Mouse (Mus musculus): ENCODE measurements around the gene Gpd1. TPM values are rescaled to one million over a fixed set of nuclear protein-coding genes. Genes with fewer than 3 reads are reported as not detected.
A peak's percentile ranks its signal among the peaks of the same experiment; 100 is the strongest.

The Gpd1 gene
- total and polyA plus RNA-seq, 2 experiments from 2014 or later: 1.2 to 2.8 TPM

- Histone ChIP-seq H3K4me2 (ENCODE audit: low read depth, low read length, poor library complexity, severe bottlenecking) (no peak overlapping the region), H3K4me3 (ENCODE audit: low read depth, low read length) (no peak overlapping the region), H3K27me3 (ENCODE audit: insufficient read depth, low read length) (no peaks in the 10 kb centered on the region), H3K4me1 (ENCODE audit: insufficient read depth, low read length) (peaks cover 3% of the 10 kb centered on the region), H3K36me3 (ENCODE audit: insufficient read depth, low read length) (peaks cover 14% of the 10 kb centered on the region; the same call in 1 of the 2 replicates), H3K9me3 (ENCODE audit: low read length) (no peaks in the 10 kb centered on the region), H3K27ac (ENCODE audit: low read depth, low read length) (no peak overlapping the region), H3K9ac (replicated peaks; ENCODE audit: low read length, poor library complexity, severe bottlenecking) (no peak overlapping the region)
- ATAC-seq (ENCODE audit: low FRiP score) (no peak), DNase-seq (ENCODE audit: low spot score) (no peak)
- WGBS: 80% methylated on average over 25 of the region's 25 CpGs
- no peak for TF ChIP-seq CTCF (IDR thresholded peaks at IDR 0.05)
These were observed 4.8 kb downstream of the Gpd1 start for GRCm38 (mm10) chr15:99721921-99722743.

- Histone ChIP-seq H3K9ac (replicated peaks; ENCODE audit: low read length, poor library complexity, severe bottlenecking) (no peak overlapping the region), H3K27ac (ENCODE audit: low read depth, low read length) (no peak overlapping the region), H3K36me3 (ENCODE audit: insufficient read depth, low read length) (peaks cover 14% of the 10 kb centered on the region; the same call in 1 of the 2 replicates), H3K9me3 (ENCODE audit: low read length) (no peaks in the 10 kb centered on the region), H3K4me1 (ENCODE audit: insufficient read depth, low read length) (peaks cover 3% of the 10 kb centered on the region), H3K27me3 (ENCODE audit: insufficient read depth, low read length) (no peaks in the 10 kb centered on the region), H3K4me2 (ENCODE audit: low read depth, low read length, poor library complexity, severe bottlenecking) (no peak overlapping the region), H3K4me3 (ENCODE audit: low read depth, low read length) (no peak overlapping the region)
- WGBS: 54% methylated on average over 10 of the region's 10 CpGs
- ATAC-seq (ENCODE audit: low FRiP score) (no peak), DNase-seq (ENCODE audit: low spot score) (no peak)
- TF ChIP-seq CTCF (IDR thresholded peaks at IDR 0.05): no peak
These were observed 5.8 kb downstream of the Gpd1 start for GRCm38 (mm10) chr15:99723120-99723514.

- peak; percentile 51 for DNase-seq (ENCODE audit: low spot score)
- WGBS: 21% methylated on average over 11 of the region's 11 CpGs
- H3K27ac ChIP-seq (ENCODE audit: low read depth, low read length): peak overlapping the region; percentile 62
- H3K9ac ChIP-seq (replicated peaks; ENCODE audit: low read length, poor library complexity, severe bottlenecking): no peak overlapping the region
- H3K36me3 ChIP-seq (ENCODE audit: insufficient read depth, low read length): peaks cover 14% of the 10 kb centered on the region; the same call in 1 of the 2 replicates
- H3K4me2 ChIP-seq (ENCODE audit: low read depth, low read length, poor library complexity, severe bottlenecking): peak overlapping the region; percentile 87
- ATAC-seq (ENCODE audit: low FRiP score): no peak
- H3K9me3 ChIP-seq (ENCODE audit: low read length): no peaks in the 10 kb centered on the region
- no peak overlapping the region for H3K4me3 ChIP-seq (ENCODE audit: low read depth, low read length)
- no peak for TF ChIP-seq CTCF (IDR thresholded peaks at IDR 0.05)
- H3K27me3 ChIP-seq (ENCODE audit: insufficient read depth, low read length): no peaks in the 10 kb centered on the region
- peaks cover 3% of the 10 kb centered on the region for H3K4me1 ChIP-seq (ENCODE audit: insufficient read depth, low read length)
These were observed 6.4 kb downstream of the Gpd1 start for GRCm38 (mm10) chr15:99723515-99724291.

- peak; percentile 82 for TF ChIP-seq CTCF (IDR thresholded peaks at IDR 0.05)
- WGBS: 7% methylated on average over 16 of the region's 16 CpGs
- peaks cover 3% of the 10 kb centered on the region for H3K4me1 ChIP-seq (ENCODE audit: insufficient read depth, low read length)
- peak overlapping the region; percentile 62 for H3K27ac ChIP-seq (ENCODE audit: low read depth, low read length)
- H3K9me3 ChIP-seq (ENCODE audit: low read length): no peaks in the 10 kb centered on the region
- H3K36me3 ChIP-seq (ENCODE audit: insufficient read depth, low read length): peaks cover 14% of the 10 kb centered on the region; the same call in 1 of the 2 replicates
- peak overlapping the region; percentile 87 for H3K4me2 ChIP-seq (ENCODE audit: low read depth, low read length, poor library complexity, severe bottlenecking)
- H3K4me3 ChIP-seq (ENCODE audit: low read depth, low read length): peak overlapping the region; percentile 92
- ATAC-seq (ENCODE audit: low FRiP score): peak; percentile 17; the same call in 1 of the 2 replicates
- H3K9ac ChIP-seq (replicated peaks; ENCODE audit: low read length, poor library complexity, severe bottlenecking): peak overlapping the region; percentile 48
- no peaks in the 10 kb centered on the region for H3K27me3 ChIP-seq (ENCODE audit: insufficient read depth, low read length)
- DNase-seq (ENCODE audit: low spot score): peak; percentile 86
These were observed 7.1 kb downstream of the Gpd1 start for GRCm38 (mm10) chr15:99724292-99725021.

GRCm38 (mm10) chr15:99725341-99726155 is 8.2 kb downstream of the Gpd1 start, which contains the start of gene Cox14:
Gene Cox14, plus strand, starts transcription at chr15:99725618.
- peak; percentile 100 for DNase-seq (ENCODE audit: low spot score)
- Histone ChIP-seq H3K36me3 (ENCODE audit: insufficient read depth, low read length) (peaks cover 11% of the 10 kb centered on the region; the same call in 1 of the 2 replicates), H3K27ac (ENCODE audit: low read depth, low read length) (peak within 1 kb of the TSS; percentile 89), H3K27me3 (ENCODE audit: insufficient read depth, low read length) (no peaks in the 10 kb centered on the region), H3K4me2 (ENCODE audit: low read depth, low read length, poor library complexity, severe bottlenecking) (peak within 1 kb of the TSS; percentile 87), H3K9me3 (ENCODE audit: low read length) (no peaks in the 10 kb centered on the region), H3K4me1 (ENCODE audit: insufficient read depth, low read length) (peaks cover 3% of the 10 kb centered on the region), H3K4me3 (ENCODE audit: low read depth, low read length) (peak within 1 kb of the TSS; percentile 92), H3K9ac (replicated peaks; ENCODE audit: low read length, poor library complexity, severe bottlenecking) (peak within 1 kb of the TSS; percentile 93)
- ATAC-seq (ENCODE audit: low FRiP score): peak; percentile 94
- under 1% methylated on average over 55 of the region's 68 CpGs for WGBS
- peak; percentile 97 for TF ChIP-seq CTCF (IDR thresholded peaks at IDR 0.05)

Measured in midbrain, postnatal 0 days (tissue).